Mouse (Mus musculus) limb, embryonic 15.5 days (tissue): ENCODE data around the gene Khk. TPM values are rescaled to one million over a fixed set of nuclear protein-coding genes. Genes with fewer than 3 reads are reported as not detected.

Experiments
- ATAC-seq: fragments of 200-750 bp; cut with Nextera tagmentation; 2 replicates; pipeline ENCODE4 v1.8.0; 2017; ENCODE audit warnings: low read depth, moderate TSS enrichment; ENCODE audit not compliant: insufficient number of reproducible peaks, low FRiP score, low TSS enrichment
- H3K27ac ChIP-seq: fragments of 300-500 bp; sonication (generic); 2 replicates; pipeline ENCODE4 v1.5.1; 2015; ENCODE audit warnings: moderate library complexity, mild to moderate bottlenecking, inconsistent platforms
- H3K27me3 ChIP-seq: fragments of 300-500 bp; sonication (generic); 2 replicates; pipeline ENCODE4 v1.6.1; 2015; ENCODE audit warnings: inconsistent platforms
- H3K36me3 ChIP-seq: fragments of 300-500 bp; sonication (generic); 2 replicates; pipeline ENCODE4 v1.6.1; 2015; ENCODE audit warnings: inconsistent platforms
- H3K4me1 ChIP-seq: fragments of 300-500 bp; sonication (generic); 2 replicates; pipeline ENCODE4 v1.6.1; 2015; ENCODE audit warnings: inconsistent platforms
- H3K4me2 ChIP-seq: fragments of 300-500 bp; sonication (generic); 2 replicates; pipeline ENCODE4 v1.6.1; 2015; ENCODE audit warnings: mild to moderate bottlenecking, inconsistent platforms
- H3K4me3 ChIP-seq: fragments of 300-500 bp; sonication (generic); 2 replicates; pipeline ENCODE4 v1.5.1; 2015; ENCODE audit warnings: mild to moderate bottlenecking, inconsistent platforms
- H3K9ac ChIP-seq: fragments of 300-500 bp; sonication (generic); 2 replicates; pipeline ENCODE4 v1.6.1; 2015; ENCODE audit warnings: inconsistent platforms
- H3K9me3 ChIP-seq: fragments of 300-500 bp; sonication (generic); 2 replicates; pipeline ENCODE4 v1.6.1; 2016; ENCODE audit warnings: inconsistent platforms
- WGBS: fragments of 180-500 bp; shearing (Covaris S2); methylation state at CpG from one replicate; pipeline ENCODE4 v1.1.7; 2015; 5-methylcytosine and 5-hydroxymethylcytosine counted together
- polyA plus RNA-seq: library from polyadenylated mRNA; unstranded; fragments of >200 nt; fragmentation: Nextera tagmentation; extraction: Ambion mirVana; gene quantifications from 2 replicates; pipeline ENCODE4 v1.2.1, GENCODE M21; 2015

Gene Khk
- polyA plus RNA-seq, 1 experiment from 2014 or later = 23.6 TPM

DNA sequence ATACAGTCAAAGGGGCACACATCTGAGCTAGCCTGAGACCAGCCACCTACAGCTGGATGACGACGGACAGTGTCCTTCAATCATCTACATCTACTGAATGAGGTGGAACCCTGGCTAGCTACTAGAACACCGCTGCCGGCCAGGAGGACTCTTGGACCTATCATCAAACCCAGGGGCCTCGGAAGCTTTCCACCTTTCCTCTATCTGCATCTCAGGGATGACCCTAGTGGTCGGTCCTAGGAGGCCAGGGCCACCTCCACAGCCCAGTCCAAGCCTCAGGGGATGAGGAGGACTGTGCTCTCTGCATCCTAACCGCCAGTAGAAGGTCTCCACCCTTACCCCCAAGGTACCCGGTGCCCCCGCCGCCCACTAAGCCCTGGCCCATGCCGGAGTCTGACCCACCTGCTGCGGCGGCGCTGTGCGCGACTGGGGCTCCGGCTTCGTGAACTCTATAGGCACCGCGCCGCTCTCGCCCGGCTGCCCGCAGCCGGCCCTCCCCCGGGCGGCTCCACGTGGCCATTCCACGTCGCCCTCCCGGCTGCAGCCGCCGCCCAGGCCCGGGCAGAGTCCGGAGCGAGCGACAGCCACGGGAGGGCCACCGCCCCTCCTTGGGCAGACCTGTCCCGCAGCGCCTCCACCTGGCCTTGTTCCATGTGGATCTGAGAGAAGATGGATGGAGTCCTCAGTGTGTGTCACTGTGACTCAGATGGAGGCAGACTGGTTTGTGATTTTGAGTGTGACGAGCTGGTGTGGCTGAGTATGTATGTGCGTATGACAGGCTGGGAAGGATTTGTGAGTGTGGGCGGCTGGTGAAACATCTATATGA lies 23.9 kb downstream of the Khk start, which contains the start of gene Cgref1:
Cgref1 (minus strand) TSS at position 636 of the 826 bp plus-strand sequence.
- Histone ChIP-seq H3K4me2 (peak within 1 kb of the TSS; percentile 92), H3K9ac (peak within 1 kb of the TSS; percentile 35; the same call in 1 of the 2 replicates), H3K36me3 (no peaks in the 10 kb centered on the region), H3K4me1 (peaks cover 18% of the 10 kb centered on the region), H3K4me3 (peak within 1 kb of the TSS; percentile 51), H3K9me3 (no peaks in the 10 kb centered on the region), H3K27me3 (peaks cover 6% of the 10 kb centered on the region; the same call in 1 of the 2 replicates), H3K27ac (no peak within 1 kb of the TSS)
- WGBS = 5% methylated on average over 44 of the region's 44 CpGs
- peak; percentile 64 for ATAC-seq

GRCm38 (mm10) chr5:30948620-30949019 lies 27.4 kb downstream of the Khk start:
- Histone ChIP-seq H3K4me2 (no peak overlapping the region), H3K9ac (no peak overlapping the region), H3K27me3 (peaks cover 6% of the 10 kb centered on the region; the same call in 1 of the 2 replicates), H3K27ac (no peak overlapping the region), H3K9me3 (no peaks in the 10 kb centered on the region), H3K36me3 (peaks cover 18% of the 10 kb centered on the region), H3K4me3 (no peak overlapping the region), H3K4me1 (peaks cover 24% of the 10 kb centered on the region)
- 64% methylated on average over 5 of the region's 5 CpGs for WGBS
- ATAC-seq = no peak

GRCm38 (mm10) chr5:30949654-30950326 lies 28.6 kb downstream of the Khk start:
- WGBS = 2% methylated on average over 31 of the region's 31 CpGs
- Histone ChIP-seq H3K4me2 (peak overlapping the region; percentile 90), H3K9ac (peak overlapping the region; percentile 53; the same call in 1 of the 2 replicates), H3K4me1 (peaks cover 24% of the 10 kb centered on the region), H3K9me3 (no peaks in the 10 kb centered on the region), H3K27me3 (peaks cover 4% of the 10 kb centered on the region; the same call in 1 of the 2 replicates), H3K4me3 (peak overlapping the region; percentile 58), H3K36me3 (peaks cover 30% of the 10 kb centered on the region), H3K27ac (peak overlapping the region; percentile 86)
- peak; percentile 66 for ATAC-seq

DNA sequence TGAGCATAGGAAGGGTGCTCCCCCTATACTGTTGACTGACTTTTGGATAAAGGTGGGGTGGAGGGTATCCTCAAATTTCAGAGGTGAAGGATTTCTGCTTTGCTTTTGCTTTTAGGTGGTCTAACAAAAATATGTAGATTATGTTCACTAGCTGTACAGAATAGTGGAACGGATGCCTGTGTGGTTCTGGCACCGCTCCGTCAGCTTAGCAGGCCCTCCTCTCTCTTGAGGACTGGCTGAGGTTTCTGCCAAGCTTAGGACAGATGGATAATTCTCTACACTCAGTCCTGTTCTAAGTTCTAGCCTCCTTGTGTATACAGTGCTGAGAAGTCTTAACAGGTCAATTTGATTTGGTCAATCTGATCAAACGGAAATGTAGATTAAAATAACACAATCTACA lies 29.2 kb downstream of the Khk start:
- ATAC-seq = no peak
- Histone ChIP-seq H3K4me1 (peaks cover 19% of the 10 kb centered on the region), H3K4me3 (peak overlapping the region; percentile 58), H3K4me2 (peak overlapping the region; percentile 90), H3K9me3 (no peaks in the 10 kb centered on the region), H3K36me3 (peaks cover 36% of the 10 kb centered on the region), H3K9ac (peak overlapping the region; percentile 53; the same call in 1 of the 2 replicates), H3K27ac (peak overlapping the region; percentile 77), H3K27me3 (no peaks in the 10 kb centered on the region)
- 49% methylated on average over 4 of the region's 4 CpGs for WGBS

DNA sequence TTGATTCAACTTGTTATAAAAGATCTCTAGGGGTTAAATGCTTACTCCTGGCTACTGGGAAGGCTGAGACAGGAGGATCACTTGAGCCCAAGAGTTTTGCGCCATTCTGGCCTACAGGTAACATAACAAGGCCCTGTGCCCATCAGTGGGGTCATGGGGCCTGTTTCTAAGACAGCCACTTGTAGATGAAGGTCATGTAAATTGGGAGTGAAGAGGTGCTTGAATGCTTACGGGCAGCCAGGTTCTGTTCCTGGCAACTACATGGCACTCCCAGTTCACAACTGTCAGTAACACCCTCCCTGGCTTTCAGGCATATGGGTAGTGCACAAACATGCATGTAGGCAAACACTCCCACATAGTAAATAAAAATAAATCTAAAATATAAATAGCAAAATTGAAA lies 29.7 kb downstream of the Khk start:
- H3K27ac ChIP-seq = no peak overlapping the region
- no peak overlapping the region for H3K4me2 ChIP-seq
- H3K4me1 ChIP-seq = peaks cover 18% of the 10 kb centered on the region
- H3K9me3 ChIP-seq = no peaks in the 10 kb centered on the region
- 86% methylated on average over 2 of the region's 2 CpGs for WGBS
- H3K4me3 ChIP-seq = no peak overlapping the region
- no peak overlapping the region for H3K9ac ChIP-seq
- no peaks in the 10 kb centered on the region for H3K27me3 ChIP-seq
- no peak for ATAC-seq
- H3K36me3 ChIP-seq = peaks cover 41% of the 10 kb centered on the region

DNA sequence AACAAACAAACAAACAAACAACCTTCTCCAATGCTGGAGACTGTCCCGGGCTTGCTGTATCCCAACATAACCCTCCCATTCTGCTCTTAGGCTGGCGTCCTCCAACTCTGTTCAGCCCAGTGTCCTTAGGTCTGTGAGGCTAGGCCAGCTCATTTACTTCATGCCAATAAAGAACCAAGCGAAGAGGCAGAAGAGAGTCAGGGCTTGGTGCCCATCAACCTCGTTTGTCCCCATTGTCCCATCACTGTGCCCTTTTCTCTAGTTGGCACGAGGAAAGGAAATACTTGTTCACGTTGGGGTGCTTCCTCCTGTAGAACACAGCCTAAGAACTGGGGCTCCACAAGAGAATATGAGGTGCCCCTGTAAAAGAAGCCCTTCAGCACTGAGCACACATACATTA lies 30.5 kb downstream of the Khk start:
- Histone ChIP-seq H3K27me3 (no peaks in the 10 kb centered on the region), H3K4me2 (no peak overlapping the region), H3K9ac (no peak overlapping the region), H3K27ac (no peak overlapping the region), H3K36me3 (peaks cover 44% of the 10 kb centered on the region), H3K9me3 (no peaks in the 10 kb centered on the region), H3K4me3 (no peak overlapping the region), H3K4me1 (peaks cover 18% of the 10 kb centered on the region)
- 84% methylated on average over 6 of the region's 6 CpGs for whole genome bisulfite sequencing
- ATAC-seq = no peak

GRCm38 (mm10) chr5:30952551-30952950 lies 31.3 kb downstream of the Khk start:
- peaks cover 47% of the 10 kb centered on the region for H3K36me3 ChIP-seq

DNA sequence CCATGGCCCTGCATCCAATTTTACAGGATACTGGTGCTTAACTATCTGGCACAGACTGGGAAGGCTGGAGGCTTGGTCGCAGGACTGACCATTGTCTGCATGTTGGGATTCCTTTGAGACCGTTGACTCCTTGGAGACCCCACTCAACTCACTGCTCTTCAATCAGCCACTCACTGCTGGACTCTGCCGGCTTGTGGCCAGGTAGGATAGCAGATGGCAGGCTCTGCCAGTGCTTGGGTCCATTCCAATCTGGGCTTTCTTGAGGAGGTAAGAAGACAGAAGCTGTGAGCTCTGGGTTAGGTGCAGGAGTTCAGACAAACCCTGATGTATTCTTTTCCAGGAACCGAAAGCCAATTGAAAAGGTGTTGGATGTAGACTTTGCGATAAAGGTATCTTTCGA lies 32.8 kb downstream of the Khk start:
- no peak overlapping the region for H3K4me2 ChIP-seq
- WGBS = 96% methylated on average over 6 of the region's 6 CpGs
- peaks cover 33% of the 10 kb centered on the region for H3K4me1 ChIP-seq
- H3K27me3 ChIP-seq = no peaks in the 10 kb centered on the region
- no peak for ATAC-seq
- H3K9ac ChIP-seq = no peak overlapping the region
- peaks cover 59% of the 10 kb centered on the region for H3K36me3 ChIP-seq
- no peaks in the 10 kb centered on the region for H3K9me3 ChIP-seq
- no peak overlapping the region for H3K27ac ChIP-seq
- H3K4me3 ChIP-seq = no peak overlapping the region

More at GRCm38 (mm10) chr5:30952551-30952950, 31.3 kb downstream of the Khk start:
- H3K4me2 ChIP-seq = no peak overlapping the region
- no peaks in the 10 kb centered on the region for H3K27me3 ChIP-seq
- no peak overlapping the region for H3K4me3 ChIP-seq
- peaks cover 21% of the 10 kb centered on the region for H3K4me1 ChIP-seq
- H3K9ac ChIP-seq = no peak overlapping the region
- no peak overlapping the region for H3K27ac ChIP-seq
- H3K9me3 ChIP-seq = no peaks in the 10 kb centered on the region
- 88% methylated on average over 5 of the region's 5 CpGs for whole genome bisulfite sequencing
- ATAC-seq = no peak

- 97% methylated on average over 9 of the region's 9 CpGs for WGBS
- H3K27ac ChIP-seq = no peak overlapping the region
- H3K4me2 ChIP-seq = no peak overlapping the region
- peaks cover 31% of the 10 kb centered on the region for H3K4me1 ChIP-seq
- ATAC-seq = no peak
- H3K4me3 ChIP-seq = no peak overlapping the region
- H3K9me3 ChIP-seq = no peaks in the 10 kb centered on the region
- H3K9ac ChIP-seq = no peak overlapping the region
- H3K36me3 ChIP-seq = peaks cover 59% of the 10 kb centered on the region
- no peaks in the 10 kb centered on the region for H3K27me3 ChIP-seq
Observed at GRCm38 (mm10) chr5:30954556-30954955, 33.3 kb downstream of the Khk start.

DNA sequence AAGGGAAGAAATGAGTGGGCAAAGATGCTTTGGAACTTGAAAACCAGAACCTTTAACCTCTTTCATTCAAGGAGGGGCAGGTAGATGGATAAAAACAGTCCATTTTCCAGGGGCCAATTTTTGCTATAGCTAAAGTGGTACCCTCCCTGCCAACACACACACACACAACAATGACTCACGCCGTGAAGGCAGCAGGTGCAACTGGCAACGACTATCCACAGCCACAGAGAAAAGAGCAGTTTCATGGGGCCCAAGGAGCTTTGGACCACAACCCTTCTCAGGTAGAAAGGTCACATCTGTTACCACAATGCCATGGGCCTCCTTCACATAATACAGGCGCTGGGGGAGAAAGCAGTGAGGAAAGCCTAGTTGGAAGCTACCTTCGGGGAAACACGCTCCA lies 34.5 kb downstream of the Khk start:
- H3K27me3 ChIP-seq = no peaks in the 10 kb centered on the region
- H3K9ac ChIP-seq = no peak overlapping the region
- no peak overlapping the region for H3K27ac ChIP-seq
- no peaks in the 10 kb centered on the region for H3K9me3 ChIP-seq
- no peak overlapping the region for H3K4me2 ChIP-seq
- 95% methylated on average over 6 of the region's 6 CpGs for WGBS
- H3K4me3 ChIP-seq = no peak overlapping the region
- peaks cover 23% of the 10 kb centered on the region for H3K4me1 ChIP-seq
- H3K36me3 ChIP-seq = peaks cover 59% of the 10 kb centered on the region
- no peak for ATAC-seq

DNA sequence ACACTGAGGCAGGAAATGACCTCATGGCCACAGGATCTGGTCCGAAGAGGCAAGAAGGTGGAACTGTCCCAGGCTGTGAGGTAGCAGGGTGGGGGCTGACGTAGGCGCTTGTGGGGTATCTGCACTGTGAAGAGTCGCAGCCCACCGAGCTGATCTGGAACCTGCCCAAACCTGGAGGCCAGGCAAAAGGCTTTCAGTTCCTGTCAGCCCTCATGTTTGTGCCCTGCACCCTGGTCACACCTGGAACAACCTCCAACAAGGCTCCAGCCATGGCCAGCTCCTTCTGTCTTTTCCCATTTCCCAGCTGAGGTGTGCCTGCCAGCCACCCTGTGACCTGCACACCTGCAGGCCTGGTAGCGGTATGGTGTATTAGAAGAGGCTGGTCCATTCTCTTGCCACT lies 36.7 kb downstream of the Khk start:
- H3K9me3 ChIP-seq = no peaks in the 10 kb centered on the region
- no peak overlapping the region for H3K9ac ChIP-seq
- no peak overlapping the region for H3K27ac ChIP-seq
- peaks cover 48% of the 10 kb centered on the region for H3K36me3 ChIP-seq
- H3K27me3 ChIP-seq = no peaks in the 10 kb centered on the region
- no peak for ATAC-seq
- peak overlapping the region; percentile 3; the same call in 1 of the 2 replicates for H3K4me3 ChIP-seq
- WGBS = 89% methylated on average over 6 of the region's 6 CpGs
- H3K4me1 ChIP-seq = peaks cover 20% of the 10 kb centered on the region
- H3K4me2 ChIP-seq = 0 out of 2 replicates have a peak overlapping the region, but pooled peaks have one; percentile 19
